Mouse (Mus musculus) neural tube, embryonic 11.5 days (tissue): Measurements from ENCODE around the gene Lmf2. TPM values are rescaled to one million over a fixed set of nuclear protein-coding genes. Genes with fewer than 3 reads are reported as not detected.
A peak's percentile ranks its signal among the peaks of the same experiment; 100 is the strongest.

Experiments
- ATAC-seq: fragments of 200-750 bp; cut with Nextera tagmentation; 2 replicates; pipeline ENCODE4 v1.8.0; 2017; ENCODE audit warnings: moderate number of reproducible peaks, mild to moderate bottlenecking, moderate TSS enrichment, moderate library complexity; ENCODE audit not compliant: insufficient read depth, low FRiP score, low TSS enrichment
- DNase-seq: peaks from one replicate; pipeline ENCODE4 v3.0.0-alpha.2; 2015; ENCODE audit warnings: low spot score
- H3K27ac ChIP-seq: fragments of 300-500 bp; sonication (generic); 2 replicates; pipeline ENCODE4 v1.5.1; 2014; ENCODE audit warnings: low read depth, mild to moderate bottlenecking, low read length
- H3K27me3 ChIP-seq: fragments of 300-500 bp; sonication (generic); 2 replicates; pipeline ENCODE4 v1.6.1; 2014; ENCODE audit warnings: mild to moderate bottlenecking, low read length, mixed read lengths; ENCODE audit not compliant: control insufficient read depth, insufficient read depth
- H3K36me3 ChIP-seq: fragments of 300-500 bp; sonication (generic); 2 replicates; pipeline ENCODE4 v1.6.1; 2014; ENCODE audit warnings: mild to moderate bottlenecking, low read length, moderate library complexity, mixed read lengths; ENCODE audit not compliant: control insufficient read depth, insufficient read depth
- H3K4me1 ChIP-seq: fragments of 300-500 bp; sonication (generic); 2 replicates; pipeline ENCODE4 v1.6.1; 2014; ENCODE audit warnings: low read length, mixed read lengths; ENCODE audit not compliant: control insufficient read depth, insufficient read depth
- H3K4me2 ChIP-seq: fragments of 300-500 bp; sonication (generic); 2 replicates; pipeline ENCODE4 v1.6.1; 2014; ENCODE audit warnings: low read depth, mild to moderate bottlenecking, moderate library complexity
- H3K4me3 ChIP-seq: fragments of 300-500 bp; sonication (generic); 2 replicates; pipeline ENCODE4 v1.5.1; 2014; ENCODE audit warnings: low read depth, low read length
- H3K9ac ChIP-seq: fragments of 300-500 bp; sonication (generic); 2 replicates; pipeline ENCODE4 v1.6.1; 2014; ENCODE audit warnings: mild to moderate bottlenecking, low read length
- H3K9me3 ChIP-seq: fragments of 300-500 bp; sonication (generic); 2 replicates; pipeline ENCODE4 v1.6.1; 2016; ENCODE audit warnings: low read length; ENCODE audit not compliant: control insufficient read depth
- WGBS: fragments of 180-500 bp; shearing (Covaris S2); extraction: QIAGEN DNeasy Blood & Tissue Kit; methylation state at CpG from one replicate; pipeline ENCODE4 v1.1.7; 2014; 5-methylcytosine and 5-hydroxymethylcytosine counted together
- polyA plus RNA-seq: library from polyadenylated mRNA; unstranded; fragments of >200 nt; fragmentation: Nextera tagmentation; extraction: Ambion mirVana; gene quantifications from 2 replicates; pipeline ENCODE4 v1.2.1, GENCODE M21; 2014

The Lmf2 gene
- polyA plus RNA-seq, 1 experiment from 2014 or later: 35.8 TPM

GRCm38 (mm10) chr15:89356372-89356771 is 913 bp upstream of the Lmf2 start:
- Histone ChIP-seq H3K4me2 (peak overlapping the region; percentile 45), H3K27ac (no peak overlapping the region), H3K9ac (peak overlapping the region; percentile 80), H3K4me3 (peak overlapping the region; percentile 74), H3K36me3 (peaks cover 11% of the 10 kb centered on the region), H3K27me3 (no peaks in the 10 kb centered on the region), H3K9me3 (no peaks in the 10 kb centered on the region), H3K4me1 (peaks cover 13% of the 10 kb centered on the region)
- WGBS: under 1% methylated on average over 15 of the region's 15 CpGs
- DNase-seq (peak; percentile 89), ATAC-seq (peak; percentile 52; the same call in 1 of the 2 replicates)

GRCm38 (mm10) chr15:89354455-89354854 is 1.0 kb downstream of the Lmf2 start:
- DNase-seq: no peak
- Histone ChIP-seq H3K27ac (no peak overlapping the region), H3K4me3 (peak overlapping the region; percentile 74)

GRCm38 (mm10) chr15:89353837-89354236 is 1.6 kb downstream of the Lmf2 start:
- WGBS: 95% methylated on average over 16 of the region's 16 CpGs
- H3K9ac ChIP-seq: no peak overlapping the region
- H3K4me1 ChIP-seq: peaks cover 13% of the 10 kb centered on the region
- ATAC-seq (no peak), DNase-seq (no peak)
- H3K4me3 ChIP-seq: no peak overlapping the region
- H3K27me3 ChIP-seq: no peaks in the 10 kb centered on the region
- no peak overlapping the region for H3K27ac ChIP-seq
- H3K36me3 ChIP-seq: peaks cover 12% of the 10 kb centered on the region
- H3K4me2 ChIP-seq: no peak overlapping the region
- H3K9me3 ChIP-seq: no peaks in the 10 kb centered on the region

More at GRCm38 (mm10) chr15:89354455-89354854, 1.0 kb downstream of the Lmf2 start:
- Histone ChIP-seq H3K27me3 (no peaks in the 10 kb centered on the region), H3K9ac (peak overlapping the region; percentile 80), H3K4me1 (peaks cover 13% of the 10 kb centered on the region), H3K4me2 (peak overlapping the region; percentile 73), H3K9me3 (no peaks in the 10 kb centered on the region), H3K36me3 (peaks cover 12% of the 10 kb centered on the region)
- 0 out of 2 replicates have a peak, but pooled peaks have one; percentile 5 for ATAC-seq
- WGBS: 77% methylated on average over 7 of the region's 7 CpGs

- no peak overlapping the region for H3K9ac ChIP-seq
- H3K36me3 ChIP-seq: peaks cover 12% of the 10 kb centered on the region
- WGBS: 97% methylated on average over 12 of the region's 12 CpGs
These were observed 2.7 kb downstream of the Lmf2 start for GRCm38 (mm10) chr15:89352795-89353194.

GRCm38 (mm10) chr15:89352054-89352453 is 3.4 kb downstream of the Lmf2 start:
- 94% methylated on average over 14 of the region's 14 CpGs for WGBS

More at GRCm38 (mm10) chr15:89352795-89353194, 2.7 kb downstream of the Lmf2 start:
- no peak for DNase-seq
- Histone ChIP-seq H3K9me3 (no peaks in the 10 kb centered on the region), H3K4me1 (peaks cover 13% of the 10 kb centered on the region), H3K4me3 (no peak overlapping the region), H3K27ac (no peak overlapping the region), H3K4me2 (no peak overlapping the region), H3K27me3 (no peaks in the 10 kb centered on the region)
- no peak for ATAC-seq

GRCm38 (mm10) chr15:89351302-89351701 is 4.2 kb downstream of the Lmf2 start:
- Histone ChIP-seq H3K4me2 (no peak overlapping the region), H3K27ac (no peak overlapping the region), H3K4me3 (no peak overlapping the region), H3K36me3 (peaks cover 12% of the 10 kb centered on the region), H3K9me3 (no peaks in the 10 kb centered on the region), H3K9ac (no peak overlapping the region), H3K27me3 (no peaks in the 10 kb centered on the region), H3K4me1 (peaks cover 9% of the 10 kb centered on the region)
- WGBS: 93% methylated on average over 15 of the region's 15 CpGs
- DNase-seq: no peak
- no peak for ATAC-seq

More at GRCm38 (mm10) chr15:89352054-89352453, 3.4 kb downstream of the Lmf2 start:
- H3K4me3 ChIP-seq: no peak overlapping the region
- DNase-seq (no peak), ATAC-seq (no peak)
- H3K27me3 ChIP-seq: no peaks in the 10 kb centered on the region
- H3K9me3 ChIP-seq: no peaks in the 10 kb centered on the region
- no peak overlapping the region for H3K4me2 ChIP-seq
- H3K4me1 ChIP-seq: peaks cover 11% of the 10 kb centered on the region
- peaks cover 12% of the 10 kb centered on the region for H3K36me3 ChIP-seq
- H3K27ac ChIP-seq: no peak overlapping the region
- no peak overlapping the region for H3K9ac ChIP-seq

GRCm38 (mm10) chr15:89350447-89350846 is 5.0 kb downstream of the Lmf2 start:
- Histone ChIP-seq H3K4me3 (no peak overlapping the region), H3K9ac (no peak overlapping the region), H3K9me3 (no peaks in the 10 kb centered on the region), H3K36me3 (peaks cover 12% of the 10 kb centered on the region), H3K4me1 (peaks cover 9% of the 10 kb centered on the region), H3K27ac (no peak overlapping the region), H3K27me3 (no peaks in the 10 kb centered on the region), H3K4me2 (no peak overlapping the region)
- DNase-seq: no peak
- ATAC-seq: no peak
- 91% methylated on average over 5 of the region's 5 CpGs for WGBS

- WGBS: 88% methylated on average over 3 of the region's 3 CpGs
- ATAC-seq: no peak
These were observed 12.1 kb downstream of the Lmf2 start for GRCm38 (mm10) chr15:89343325-89343724.

GRCm38 (mm10) chr15:89341678-89342077 is 13.8 kb downstream of the Lmf2 start:
- no peak overlapping the region for H3K4me2 ChIP-seq
- no peak for DNase-seq
- ATAC-seq: no peak
- H3K4me3 ChIP-seq: no peak overlapping the region
- no peaks in the 10 kb centered on the region for H3K36me3 ChIP-seq
- H3K27me3 ChIP-seq: no peaks in the 10 kb centered on the region
- H3K9ac ChIP-seq: no peak overlapping the region
- H3K9me3 ChIP-seq: no peaks in the 10 kb centered on the region
- WGBS: 39% methylated on average over 1 of the region's 1 CpGs
- H3K4me1 ChIP-seq: no peaks in the 10 kb centered on the region
- no peak overlapping the region for H3K27ac ChIP-seq

More at GRCm38 (mm10) chr15:89343325-89343724, 12.1 kb downstream of the Lmf2 start:
- Histone ChIP-seq H3K9ac (no peak overlapping the region), H3K36me3 (no peaks in the 10 kb centered on the region), H3K4me3 (no peak overlapping the region), H3K27ac (no peak overlapping the region), H3K4me1 (no peaks in the 10 kb centered on the region), H3K9me3 (no peaks in the 10 kb centered on the region), H3K27me3 (no peaks in the 10 kb centered on the region), H3K4me2 (no peak overlapping the region)
- DNase-seq: no peak
